Mouse (Mus musculus): Measurements from ENCODE around the gene 4930595D18Rik. TPM values are rescaled to one million over a fixed set of nuclear protein-coding genes. Genes with fewer than 3 reads are reported as not detected.

The 4930595D18Rik gene
- 1.6 TPM for polyA plus RNA-seq (2017; shearing (Covaris generic))

GRCm38 (mm10) chr12:111184476-111184875 is at the start of gene 4930595D18Rik:
4930595D18Rik (minus strand) TSS chr12:111184491.

DNA sequence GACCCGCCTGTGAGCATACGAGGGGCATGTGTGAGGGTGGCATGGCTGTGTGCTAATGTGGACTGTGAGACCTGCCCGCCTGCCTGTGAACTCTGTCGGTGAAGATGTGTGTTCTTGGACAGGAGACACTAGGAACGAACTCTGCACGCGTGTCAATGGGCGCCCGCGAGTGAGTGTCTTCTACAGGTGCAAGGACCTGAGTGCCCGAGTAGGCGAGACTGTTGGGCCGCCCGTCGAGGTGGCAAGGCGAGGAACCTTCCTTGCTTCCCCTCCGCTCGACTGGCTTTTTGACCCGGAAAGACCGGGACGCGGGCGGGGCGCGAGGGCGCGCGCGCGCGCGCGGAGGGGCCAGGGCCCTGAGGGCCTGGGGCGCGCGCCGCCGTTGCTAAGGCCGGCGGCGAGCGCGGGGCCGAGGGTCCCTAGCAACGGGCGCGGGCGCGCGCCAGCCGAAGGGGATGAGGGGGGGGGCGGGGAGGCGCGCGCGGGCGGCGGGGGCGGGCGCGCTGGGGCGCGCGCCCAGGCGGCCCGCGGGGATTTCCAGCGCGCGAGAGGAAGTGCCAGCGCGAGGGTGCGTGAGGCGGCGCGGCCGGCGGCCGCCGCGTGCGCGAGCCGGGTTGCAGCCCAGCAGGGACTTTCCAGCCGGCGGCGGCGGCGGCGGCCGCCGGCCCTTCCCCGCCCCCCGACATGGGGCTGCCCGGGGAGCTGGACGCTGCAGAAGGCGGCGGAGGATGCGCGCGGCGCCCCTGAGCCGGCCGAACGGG is 18.3 kb downstream of the 4930595D18Rik start, which contains the start of gene Traf3:
TSS of gene Traf3 (plus strand) at position 540 of the 761 bp plus-strand sequence.

Other genes with a start within 250 kb of the 4930595D18Rik start
- gene Ankrd9, start 205.5 kb downstream of the 4930595D18Rik start, polyA plus RNA-seq (2017; shearing (Covaris generic)), result 0.76 TPM
- gene Rcor1, start 145.1 kb downstream of the 4930595D18Rik start, polyA plus RNA-seq (2017; shearing (Covaris generic)), result 7.9 TPM
- gene Traf3, start 18.1 kb downstream of the 4930595D18Rik start, polyA plus RNA-seq (2017; shearing (Covaris generic)), result 19.5 TPM
- gene Amn, start 86.6 kb upstream of the 4930595D18Rik start, polyA plus RNA-seq (2017; shearing (Covaris generic)), result not detected
- not detected for gene Cdc42bpb, start 193.2 kb upstream of the 4930595D18Rik start, polyA plus RNA-seq (2017; shearing (Covaris generic))
- gene Lbhd2, start 222.3 kb upstream of the 4930595D18Rik start, polyA plus RNA-seq (2017; shearing (Covaris generic)), result not detected
- gene Exoc3l4, start 232.5 kb upstream of the 4930595D18Rik start, polyA plus RNA-seq (2017; shearing (Covaris generic)), result not detected

All from CD4-positive, CD25-positive, alpha-beta regulatory T cell, adult 9 weeks (primary cell).